Mouse (Mus musculus): ENCODE data around the gene F11.
A peak's percentile ranks its signal among the peaks of the same experiment; 100 is the strongest.

F11 gene

DNA sequence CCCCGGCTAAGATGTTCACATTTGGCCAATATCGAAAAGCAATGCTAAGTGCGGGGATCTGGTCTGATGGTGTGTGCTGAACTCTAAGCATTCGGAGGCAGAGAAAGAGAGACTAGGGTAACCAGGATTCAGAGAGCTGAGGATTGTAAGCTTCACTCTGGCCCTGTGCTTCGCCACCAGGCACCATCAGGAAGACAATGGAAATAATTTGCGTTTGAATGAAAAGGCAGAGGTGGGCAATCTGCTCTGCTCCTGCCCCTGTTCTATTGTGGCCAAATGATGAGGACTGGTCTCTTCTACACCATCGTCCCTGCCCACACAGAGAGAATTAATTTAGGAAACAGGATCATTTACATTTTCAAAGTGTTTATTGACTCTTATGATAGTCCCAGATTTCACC lies 15.5 kb downstream of the F11 start:
- no peak for DNase-seq (ENCODE audit: low spot score in 2 of 2)

DNA sequence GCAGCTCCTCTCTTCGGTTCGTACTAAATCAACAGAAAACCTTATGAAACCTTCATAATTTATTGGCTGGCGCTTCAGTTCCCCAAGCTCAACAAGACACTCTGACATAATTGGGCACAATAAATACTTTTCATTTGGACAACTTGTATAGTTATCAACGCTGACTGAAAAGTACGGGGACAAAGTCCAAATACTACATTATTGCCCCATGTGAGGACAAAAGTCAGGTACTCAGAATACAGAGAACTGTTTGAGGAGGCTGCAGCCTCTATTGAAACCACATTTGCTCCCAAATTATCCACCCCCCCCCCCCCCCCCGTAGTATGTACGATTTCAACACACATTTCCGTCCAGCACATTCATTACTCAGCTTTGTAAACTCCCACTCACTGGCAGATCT lies 22.5 kb downstream of the F11 start:
- no peak for DNase-seq (ENCODE audit: low spot score in 2 of 2)

DNA sequence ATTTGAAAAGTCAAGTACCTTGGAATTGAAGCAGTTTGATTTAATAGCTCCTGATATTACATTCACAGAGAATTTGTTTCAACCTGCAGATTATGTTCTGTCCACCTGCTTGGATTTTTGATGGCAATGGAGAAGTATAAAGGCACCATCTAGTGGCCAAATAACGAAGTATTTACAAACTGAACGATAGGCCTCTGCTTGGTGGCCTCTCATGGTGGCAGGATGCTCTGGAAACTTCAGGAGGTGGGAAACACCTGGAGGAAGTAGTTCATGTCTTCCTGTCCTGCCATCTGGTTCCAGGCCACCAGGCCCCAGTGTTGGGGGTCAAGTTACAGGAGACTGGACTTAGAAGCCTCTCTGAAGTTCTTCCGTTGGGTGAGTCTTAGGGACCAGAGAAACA lies 23.5 kb downstream of the F11 start:
- DNase-seq (ENCODE audit: low spot score in 2 of 2): peak in 1 of 2 experiments; percentile 34

DNA sequence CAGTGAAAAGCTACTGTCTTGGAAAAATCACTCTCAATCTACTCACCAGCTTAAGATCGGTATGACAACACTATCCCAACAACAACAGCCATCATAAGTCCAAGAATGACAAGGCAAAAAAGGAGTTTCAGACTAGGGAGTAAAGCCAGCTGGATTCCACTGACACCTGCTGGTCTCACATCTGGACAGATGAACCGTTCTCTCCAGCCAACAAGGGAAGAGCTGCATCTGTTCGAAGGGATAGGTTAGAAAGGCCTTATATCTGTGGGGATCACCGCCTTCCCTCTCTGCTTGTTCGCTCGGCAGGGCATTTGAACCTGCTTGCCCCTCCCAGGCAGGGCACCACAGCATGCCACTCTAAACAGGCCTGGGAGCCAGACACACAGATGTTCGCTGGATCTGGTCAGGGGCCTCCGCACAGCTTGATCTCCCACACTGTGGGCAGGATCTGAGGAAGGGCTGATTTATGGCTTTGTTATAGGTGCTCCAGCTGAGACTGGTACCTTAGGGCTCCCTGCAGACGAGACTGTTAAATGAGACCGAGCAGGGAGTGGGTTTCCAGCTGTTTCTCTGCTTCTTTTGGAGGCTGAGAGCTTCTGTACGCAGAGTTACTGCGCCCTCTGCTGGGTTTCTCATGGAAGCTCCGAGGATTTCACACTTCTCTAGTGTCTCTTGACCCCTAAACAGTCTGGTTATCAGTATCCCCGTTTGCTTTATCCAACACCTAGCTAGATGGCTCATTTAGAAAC lies 25.5 kb downstream of the F11 start:
- DNase-seq (ENCODE audit: low spot score in 2 of 2): peak in 1 of 2 experiments; percentile 65

DNA sequence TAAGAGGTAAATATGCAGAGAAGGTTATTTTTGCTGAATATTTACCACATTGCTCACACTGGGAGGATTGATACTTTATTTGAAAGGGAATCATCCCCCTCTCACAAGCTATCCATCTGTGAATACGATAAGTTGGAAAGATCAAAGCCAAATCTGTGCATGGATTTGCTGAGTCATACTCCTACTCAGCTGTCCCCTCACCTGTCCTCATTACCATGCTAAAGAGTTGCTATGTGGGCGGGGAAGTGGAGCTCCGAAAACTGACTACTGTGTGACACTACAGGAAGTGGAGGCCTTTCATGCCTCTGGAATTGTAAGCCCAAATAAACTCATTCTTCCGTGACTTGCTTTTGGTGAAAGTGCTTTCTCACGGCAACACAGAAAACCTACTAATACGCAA lies 26.6 kb downstream of the F11 start:
- DNase-seq (ENCODE audit: low spot score in 2 of 2): no peak

DNA sequence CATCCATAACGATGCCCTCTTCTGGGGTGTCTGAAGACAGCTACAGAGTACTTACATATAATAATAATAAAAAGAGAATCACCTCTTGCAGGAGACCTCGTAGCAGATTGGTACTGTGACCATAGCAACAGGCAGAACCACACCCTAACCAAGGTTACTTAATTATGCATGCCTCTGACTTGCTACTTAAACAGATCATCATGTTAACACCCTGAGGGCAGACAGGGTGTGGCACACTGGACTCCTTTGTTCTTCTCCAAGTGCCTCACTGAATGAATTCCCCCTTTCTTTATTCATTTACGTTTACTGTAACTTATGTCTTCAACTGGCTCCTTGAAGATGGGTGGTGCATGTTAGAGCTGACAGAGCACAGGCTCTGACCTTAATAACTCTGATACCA lies 28.6 kb downstream of the F11 start:
- DNase-seq (ENCODE audit: low spot score in 2 of 2): no peak

DNA sequence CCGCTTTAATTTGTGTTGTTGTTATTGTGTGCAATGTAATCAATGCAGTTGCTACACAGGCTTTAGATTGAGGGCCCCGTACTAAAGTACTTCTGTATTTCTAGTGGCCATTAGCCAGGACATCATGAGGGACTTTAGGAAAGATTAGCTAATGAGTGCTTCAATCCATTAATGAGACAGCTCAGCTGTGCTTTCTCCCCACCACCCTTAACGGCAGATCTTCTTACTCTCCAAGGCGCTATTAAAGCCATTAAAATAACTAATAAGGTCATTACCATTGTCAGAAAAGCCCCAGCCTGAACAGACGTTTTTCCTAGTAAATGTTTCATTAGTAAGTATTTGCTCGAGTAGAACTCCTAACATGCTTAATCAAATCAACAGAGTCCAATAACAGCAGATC lies 59.4 kb downstream of the F11 start:
- no peak for DNase-seq (ENCODE audit: low spot score in 2 of 2)

DNA sequence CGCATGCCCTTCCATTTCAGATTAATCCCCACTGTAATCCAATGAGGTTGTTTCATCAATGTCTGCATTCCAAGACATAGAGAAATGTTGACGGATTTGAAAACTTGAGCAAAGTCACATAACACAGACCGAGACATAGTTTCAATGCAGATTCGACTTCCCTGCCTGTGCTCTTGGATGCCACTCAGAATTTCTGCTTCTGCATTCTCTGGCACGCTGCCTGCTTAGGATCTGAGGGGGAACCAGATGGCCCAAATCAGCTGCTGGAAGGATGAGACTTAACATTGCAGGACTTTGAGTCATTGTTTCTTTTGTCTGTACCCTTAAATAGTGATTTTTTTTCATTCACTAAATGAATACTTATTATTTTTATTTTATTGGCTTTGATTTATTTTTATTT lies 60.2 kb downstream of the F11 start:
- DNase-seq (ENCODE audit: low spot score in 2 of 2): peak in 1 of 2 experiments; percentile 49

DNA sequence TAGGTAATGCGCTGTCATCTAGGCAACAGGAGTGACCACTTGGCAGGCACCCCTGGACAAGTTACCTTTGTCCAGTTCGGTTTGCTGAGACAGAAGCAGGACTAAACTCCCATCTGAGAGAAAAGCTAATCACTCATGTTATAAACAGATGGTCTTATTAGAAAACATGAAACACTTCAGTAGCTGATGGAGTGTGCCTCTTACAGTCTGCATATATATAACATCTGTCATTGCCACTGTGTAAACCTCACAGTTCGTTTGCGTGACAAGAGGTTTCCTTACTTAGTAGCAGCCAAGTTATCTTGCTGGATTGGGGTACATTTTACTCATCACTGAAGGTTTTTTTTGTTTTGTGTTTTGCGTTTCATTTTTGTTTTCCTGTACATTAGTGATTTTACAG lies 64.5 kb downstream of the F11 start:
- DNase-seq (ENCODE audit: low spot score in 2 of 2): no peak

DNA sequence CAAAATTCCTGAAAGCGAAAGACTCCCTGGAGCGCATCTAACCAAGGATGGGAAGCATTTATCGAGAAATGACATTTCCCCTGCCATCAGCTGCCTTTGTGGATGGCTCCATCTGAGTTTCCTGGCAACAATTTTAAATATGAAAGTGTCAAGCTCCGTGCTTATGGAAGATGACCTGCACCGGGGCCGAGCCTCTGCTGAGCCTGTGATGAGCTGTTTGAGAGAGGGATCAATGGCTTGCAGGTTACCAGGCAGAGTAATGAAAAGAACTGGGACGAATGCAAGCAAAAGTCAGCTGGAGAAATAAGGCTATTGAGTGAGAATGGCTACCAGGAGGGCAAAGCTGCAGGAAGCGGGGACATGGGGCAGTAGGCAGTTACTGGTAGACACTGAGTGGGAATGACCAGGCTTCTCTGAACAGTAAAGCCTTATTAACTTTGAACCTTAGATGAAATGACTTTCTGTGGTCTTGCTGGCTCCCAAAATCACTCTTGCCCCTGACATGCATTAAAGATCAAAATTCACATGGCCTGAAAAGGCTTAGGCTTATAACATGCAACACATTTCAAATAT lies 65.8 kb downstream of the F11 start:
- DNase-seq (ENCODE audit: low spot score in 2 of 2): no peak

Measured in cerebellum, postnatal 4 days (tissue).